Mouse (Mus musculus): ENCODE measurements around the gene Mgst2. TPM values are rescaled to one million over a fixed set of nuclear protein-coding genes. Genes with fewer than 3 reads are reported as not detected.

Gene Mgst2
- polyA plus RNA-seq, 1 experiment from 2014 or later, result 2.5 TPM

DNA sequence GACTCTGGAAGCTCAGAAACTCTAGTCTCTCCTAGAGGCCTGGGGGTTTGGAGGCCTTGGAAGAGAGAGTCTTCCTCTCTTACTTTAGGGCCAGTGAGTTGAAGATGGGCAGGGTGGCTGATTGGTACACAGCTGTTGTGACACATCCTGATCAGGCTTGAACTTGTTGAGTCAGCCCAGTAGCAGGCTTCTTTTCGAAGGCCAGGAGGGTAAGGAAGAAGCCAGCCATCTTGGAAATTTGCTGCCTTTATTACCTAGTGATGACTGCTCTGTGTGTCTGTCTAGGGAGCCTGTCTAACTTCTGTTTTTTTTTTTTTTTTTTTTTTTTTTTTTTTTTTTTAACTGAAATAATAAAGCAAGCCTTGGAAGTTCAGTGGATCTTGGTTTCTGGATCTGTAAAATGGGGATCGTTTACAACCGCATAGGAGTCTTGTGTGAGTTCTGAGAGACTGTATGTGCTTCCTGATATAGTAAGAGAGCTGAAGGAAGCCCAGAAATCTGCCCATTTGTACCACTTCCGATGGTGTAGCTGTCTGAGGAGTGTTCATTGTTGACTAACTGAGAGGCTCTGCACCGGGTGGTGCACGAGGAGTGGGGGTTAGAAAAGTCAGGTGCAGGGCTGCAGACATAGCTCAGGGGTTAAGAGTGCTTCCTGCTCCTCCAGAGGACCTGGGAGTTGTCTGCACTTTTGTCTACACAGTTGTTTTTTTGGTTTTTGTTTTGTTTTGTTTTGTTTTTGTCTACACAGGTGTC lies 5.7 kb upstream of the Mgst2 start:
- no peaks in the 10 kb centered on the region for H3K9me3 ChIP-seq (replicated peaks)
- H3K4me2 ChIP-seq, result no peak overlapping the region
- H3K4me1 ChIP-seq (replicated peaks), result peaks cover 35% of the 10 kb centered on the region
- H3K27me3 ChIP-seq (replicated peaks), result no peaks in the 10 kb centered on the region
- no peak overlapping the region for H3K27ac ChIP-seq (ENCODE audit: poor library complexity, severe bottlenecking)
- no peak for ATAC-seq (ENCODE audit: insufficient number of reproducible peaks, low FRiP score)
- H3K36me3 ChIP-seq, result no peaks in the 10 kb centered on the region
- H3K9ac ChIP-seq, result no peak overlapping the region
- no peak overlapping the region for H3K4me3 ChIP-seq
- WGBS, result 72% methylated on average over 6 of the region's 6 CpGs

DNA sequence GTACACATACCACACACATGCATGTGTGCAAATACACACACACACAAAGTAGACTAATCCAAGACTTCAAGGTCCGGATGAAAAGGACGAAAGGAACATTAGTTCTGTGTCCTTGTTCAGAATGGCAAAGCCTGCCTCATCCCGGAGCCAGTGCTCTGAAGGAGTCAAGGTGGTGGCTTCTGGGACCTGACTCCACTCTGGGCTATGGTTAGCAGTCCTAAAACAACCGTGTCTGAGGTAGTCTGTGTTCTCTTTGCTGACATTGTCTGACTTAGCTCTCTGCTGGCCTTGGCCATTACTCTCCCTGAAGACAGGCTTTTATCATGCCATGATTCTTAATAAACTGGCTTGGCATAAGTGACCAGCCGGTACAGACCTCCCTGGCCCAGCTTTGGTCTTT lies 745 bp upstream of the Mgst2 start:
- Histone ChIP-seq H3K9me3 (replicated peaks) (no peaks in the 10 kb centered on the region), H3K4me3 (no peak overlapping the region), H3K27me3 (replicated peaks) (no peaks in the 10 kb centered on the region), H3K27ac (ENCODE audit: poor library complexity, severe bottlenecking) (no peak overlapping the region), H3K9ac (no peak overlapping the region), H3K36me3 (no peaks in the 10 kb centered on the region), H3K4me2 (no peak overlapping the region), H3K4me1 (replicated peaks) (peaks cover 40% of the 10 kb centered on the region)
- ATAC-seq (ENCODE audit: insufficient number of reproducible peaks, low FRiP score), result no peak
- 78% methylated on average over 5 of the region's 5 CpGs for WGBS

DNA sequence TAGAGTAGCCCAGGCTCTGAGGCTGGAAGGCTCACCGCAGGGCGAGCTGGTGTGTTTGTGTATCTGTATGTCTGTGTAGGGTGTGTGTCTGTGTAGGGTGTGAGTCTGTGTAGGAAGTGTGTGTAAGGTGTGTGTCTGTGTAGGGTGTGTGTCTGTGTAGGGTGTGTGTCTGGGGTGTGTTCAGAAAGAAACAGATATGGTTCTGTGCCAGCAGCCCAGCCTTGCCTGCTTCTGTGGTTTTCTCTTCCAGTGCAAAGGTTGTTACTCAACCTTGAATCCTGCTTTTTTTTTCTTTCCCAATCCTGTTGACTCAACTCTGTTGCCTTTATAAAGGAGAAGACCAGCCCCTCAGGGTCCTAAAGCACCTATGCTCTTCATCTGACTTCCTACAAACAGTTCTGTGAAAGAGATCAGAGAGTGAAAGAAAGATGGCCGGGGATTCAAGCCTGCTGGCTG lies 689 bp downstream of the Mgst2 start:
- H3K9ac ChIP-seq, result no peak overlapping the region
- WGBS, result 77% methylated on average over 3 of the region's 3 CpGs
- H3K36me3 ChIP-seq, result no peaks in the 10 kb centered on the region
- no peak overlapping the region for H3K27ac ChIP-seq (ENCODE audit: poor library complexity, severe bottlenecking)
- ATAC-seq (ENCODE audit: insufficient number of reproducible peaks, low FRiP score), result no peak
- H3K9me3 ChIP-seq (replicated peaks), result no peaks in the 10 kb centered on the region
- peaks cover 38% of the 10 kb centered on the region for H3K4me1 ChIP-seq (replicated peaks)
- no peak overlapping the region for H3K4me3 ChIP-seq
- no peak overlapping the region for H3K4me2 ChIP-seq
- H3K27me3 ChIP-seq (replicated peaks), result no peaks in the 10 kb centered on the region

DNA sequence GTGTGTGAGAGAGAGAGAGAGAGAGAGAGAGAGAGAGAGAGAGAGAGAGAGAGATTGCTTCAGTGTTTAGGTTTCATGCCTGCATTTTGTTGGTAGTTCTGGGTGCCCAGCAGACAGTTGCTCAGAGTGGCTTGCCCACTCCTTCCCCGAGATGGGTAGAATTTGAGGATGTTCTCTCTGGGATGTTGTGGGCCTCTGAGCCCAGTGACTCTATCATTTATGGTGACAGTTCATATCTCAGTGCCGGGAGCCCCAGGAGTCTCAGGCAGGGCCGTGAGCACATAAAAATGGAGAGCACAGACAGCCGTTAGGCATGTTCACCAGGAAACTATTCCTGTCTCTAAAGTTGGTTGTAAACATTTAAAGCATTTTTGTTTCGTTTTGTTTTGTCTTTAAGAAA lies 1.2 kb downstream of the Mgst2 start:
- Histone ChIP-seq H3K27me3 (replicated peaks) (no peaks in the 10 kb centered on the region), H3K9me3 (replicated peaks) (no peaks in the 10 kb centered on the region), H3K4me3 (no peak overlapping the region), H3K4me1 (replicated peaks) (peaks cover 38% of the 10 kb centered on the region), H3K27ac (ENCODE audit: poor library complexity, severe bottlenecking) (no peak overlapping the region), H3K9ac (no peak overlapping the region), H3K36me3 (no peaks in the 10 kb centered on the region), H3K4me2 (no peak overlapping the region)
- no peak for ATAC-seq (ENCODE audit: insufficient number of reproducible peaks, low FRiP score)
- 49% methylated on average over 5 of the region's 5 CpGs for WGBS

DNA sequence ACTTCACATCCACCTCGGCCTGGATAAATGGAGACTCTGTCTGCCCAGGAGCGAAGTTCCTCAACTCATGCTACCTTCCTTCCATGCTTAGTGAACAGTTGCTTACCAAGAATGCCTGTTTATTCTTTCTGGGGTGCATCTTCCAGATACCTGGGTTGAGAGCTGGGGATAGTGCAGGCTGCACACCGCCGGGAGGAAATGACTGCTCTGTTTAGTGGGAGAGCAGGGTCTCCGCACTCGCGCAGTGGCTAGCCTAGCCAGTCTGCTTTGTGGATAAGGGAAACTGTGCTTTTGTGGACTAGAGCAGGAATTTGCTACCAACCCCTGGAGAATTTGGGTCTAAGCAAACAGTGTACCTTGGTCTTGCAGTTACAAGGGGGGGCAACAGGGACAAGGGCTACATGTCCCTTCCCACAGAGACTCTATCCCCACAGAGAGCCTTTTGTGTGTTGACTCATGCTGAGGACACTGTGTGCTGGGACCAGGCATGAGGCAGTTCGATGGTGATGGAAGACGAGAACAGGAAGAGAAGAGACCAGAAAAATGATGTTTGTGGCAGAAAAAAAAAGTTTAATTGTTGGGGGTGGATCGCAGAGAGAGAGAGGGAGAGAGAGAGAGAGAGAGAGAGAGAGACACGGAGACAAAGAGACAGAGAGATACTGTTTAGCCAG lies 1.9 kb downstream of the Mgst2 start:
- no peak overlapping the region for H3K4me3 ChIP-seq
- peaks cover 38% of the 10 kb centered on the region for H3K4me1 ChIP-seq (replicated peaks)
- no peaks in the 10 kb centered on the region for H3K27me3 ChIP-seq (replicated peaks)
- H3K4me2 ChIP-seq, result no peak overlapping the region
- no peak for ATAC-seq (ENCODE audit: insufficient number of reproducible peaks, low FRiP score)
- no peaks in the 10 kb centered on the region for H3K9me3 ChIP-seq (replicated peaks)
- H3K36me3 ChIP-seq, result no peaks in the 10 kb centered on the region
- whole genome bisulfite sequencing, result 63% methylated on average over 11 of the region's 11 CpGs
- H3K9ac ChIP-seq, result no peak overlapping the region
- no peak overlapping the region for H3K27ac ChIP-seq (ENCODE audit: poor library complexity, severe bottlenecking)

DNA sequence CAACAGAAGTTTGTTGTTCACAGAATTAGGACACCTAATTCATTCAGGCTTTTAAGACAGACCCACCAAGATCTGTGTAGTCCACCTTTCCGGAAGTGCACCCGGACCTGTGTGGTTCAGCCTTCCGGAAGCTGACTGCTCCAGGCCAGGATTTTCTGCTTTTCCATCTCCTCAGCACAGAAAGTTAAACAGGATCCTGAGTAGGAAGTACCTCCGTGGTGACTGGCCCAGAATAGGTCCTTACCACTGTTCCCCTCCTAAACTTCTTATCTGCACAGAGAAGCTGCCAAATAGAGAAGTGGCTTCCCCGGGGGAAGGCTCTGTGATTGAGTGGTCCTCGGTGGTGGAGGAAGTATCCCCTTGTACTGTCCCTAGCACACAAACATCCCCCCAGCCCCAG lies 2.4 kb downstream of the Mgst2 start:
- H3K9me3 ChIP-seq (replicated peaks), result no peaks in the 10 kb centered on the region
- H3K27me3 ChIP-seq (replicated peaks), result no peaks in the 10 kb centered on the region
- no peak overlapping the region for H3K4me3 ChIP-seq
- no peak overlapping the region for H3K4me2 ChIP-seq
- H3K9ac ChIP-seq, result no peak overlapping the region
- 34% methylated on average over 6 of the region's 6 CpGs for WGBS
- H3K36me3 ChIP-seq, result no peaks in the 10 kb centered on the region
- H3K27ac ChIP-seq (ENCODE audit: poor library complexity, severe bottlenecking), result no peak overlapping the region
- peaks cover 38% of the 10 kb centered on the region for H3K4me1 ChIP-seq (replicated peaks)
- ATAC-seq (ENCODE audit: insufficient number of reproducible peaks, low FRiP score), result no peak

DNA sequence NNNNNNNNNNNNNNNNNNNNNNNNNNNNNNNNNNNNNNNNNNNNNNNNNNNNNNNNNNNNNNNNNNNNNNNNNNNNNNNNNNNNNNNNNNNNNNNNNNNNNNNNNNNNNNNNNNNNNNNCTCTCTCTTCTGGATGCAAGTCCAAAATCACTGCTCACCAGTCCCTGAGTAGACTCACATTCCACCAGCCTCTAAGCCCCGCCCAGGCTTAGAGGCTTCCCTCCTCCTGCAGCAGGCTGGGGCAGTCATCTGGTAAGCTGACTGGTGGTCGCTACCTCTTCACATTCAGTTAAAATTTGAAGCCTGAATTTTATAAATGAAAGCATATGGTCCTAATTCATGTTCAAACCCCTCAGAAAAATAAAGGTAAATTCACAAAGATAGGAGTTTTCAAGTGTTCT lies 8.4 kb downstream of the Mgst2 start:
- 19% methylated on average over 2 of the region's 2 CpGs for WGBS
- Histone ChIP-seq H3K9ac (no peak overlapping the region), H3K27me3 (replicated peaks) (no peaks in the 10 kb centered on the region), H3K9me3 (replicated peaks) (no peaks in the 10 kb centered on the region), H3K4me3 (no peak overlapping the region), H3K4me2 (no peak overlapping the region), H3K27ac (ENCODE audit: poor library complexity, severe bottlenecking) (no peak overlapping the region), H3K4me1 (replicated peaks) (peaks cover 29% of the 10 kb centered on the region), H3K36me3 (no peaks in the 10 kb centered on the region)
- no peak for ATAC-seq (ENCODE audit: insufficient number of reproducible peaks, low FRiP score)

DNA sequence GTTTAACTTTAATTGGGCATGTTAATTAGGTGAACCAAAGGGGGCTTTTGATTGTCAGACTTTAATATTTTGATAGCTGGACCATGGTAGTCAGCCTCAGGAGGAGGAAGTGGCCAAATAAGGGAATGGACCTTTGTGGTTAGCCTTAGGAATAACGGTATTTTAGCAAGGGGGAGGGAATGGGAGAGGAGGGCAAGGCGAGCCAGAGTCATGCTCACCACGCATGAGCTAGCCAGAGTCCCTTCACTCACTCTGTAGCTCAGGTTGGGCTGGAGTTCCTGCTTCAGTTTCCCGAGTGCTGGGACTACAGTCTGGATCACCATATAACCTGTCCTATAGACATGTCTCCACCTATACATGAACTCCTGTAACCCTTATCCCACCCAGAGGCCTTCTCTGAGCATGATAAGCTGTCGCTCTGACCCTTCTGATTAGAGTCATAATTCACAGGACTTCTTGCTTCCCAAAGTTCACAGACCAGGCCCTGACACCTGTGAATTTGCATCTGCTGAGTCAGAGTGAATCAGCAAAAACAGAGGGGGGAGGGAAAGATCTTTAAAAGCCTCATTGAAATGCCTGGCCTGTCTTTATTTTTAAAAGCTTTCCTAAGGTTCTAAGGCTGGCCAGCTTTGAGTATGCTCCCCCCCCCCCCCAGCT lies 10.4 kb downstream of the Mgst2 start:
- Histone ChIP-seq H3K4me1 (replicated peaks) (peaks cover 27% of the 10 kb centered on the region), H3K9me3 (replicated peaks) (no peaks in the 10 kb centered on the region), H3K4me2 (no peak overlapping the region), H3K4me3 (no peak overlapping the region), H3K27me3 (replicated peaks) (no peaks in the 10 kb centered on the region), H3K36me3 (no peaks in the 10 kb centered on the region), H3K27ac (ENCODE audit: poor library complexity, severe bottlenecking) (no peak overlapping the region; the same call in 1 of the 2 replicates), H3K9ac (no peak overlapping the region)
- 67% methylated on average over 5 of the region's 5 CpGs for whole genome bisulfite sequencing
- peak; percentile 78 for ATAC-seq (ENCODE audit: insufficient number of reproducible peaks, low FRiP score)

DNA sequence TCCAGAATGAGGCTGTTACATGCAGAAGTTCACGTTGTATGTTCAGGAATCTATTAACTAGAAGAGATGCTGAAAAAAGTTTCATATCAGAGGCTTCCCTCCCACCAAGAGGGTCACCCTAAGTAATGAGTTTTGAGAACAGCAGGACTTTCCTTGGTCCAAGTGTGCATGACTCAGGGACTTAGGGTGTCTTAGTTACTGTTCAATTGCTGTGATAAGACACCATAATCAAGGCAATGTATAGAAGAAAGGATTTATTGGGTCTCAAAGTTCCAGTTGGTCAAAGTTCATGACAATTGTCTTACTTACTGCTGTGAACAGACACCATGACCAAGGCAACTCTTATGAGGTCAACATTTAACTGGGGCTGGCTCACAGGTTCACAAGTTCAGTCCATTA lies 10.9 kb downstream of the Mgst2 start:
- H3K4me1 ChIP-seq (replicated peaks), result peaks cover 21% of the 10 kb centered on the region
- 74% methylated on average over 1 of the region's 1 CpGs for WGBS
- H3K36me3 ChIP-seq, result no peaks in the 10 kb centered on the region
- no peak overlapping the region for H3K4me3 ChIP-seq
- H3K4me2 ChIP-seq, result no peak overlapping the region
- no peak for ATAC-seq (ENCODE audit: insufficient number of reproducible peaks, low FRiP score)
- no peak overlapping the region for H3K9ac ChIP-seq
- no peaks in the 10 kb centered on the region for H3K9me3 ChIP-seq (replicated peaks)
- no peak overlapping the region for H3K27ac ChIP-seq (ENCODE audit: poor library complexity, severe bottlenecking)
- H3K27me3 ChIP-seq (replicated peaks), result no peaks in the 10 kb centered on the region

DNA sequence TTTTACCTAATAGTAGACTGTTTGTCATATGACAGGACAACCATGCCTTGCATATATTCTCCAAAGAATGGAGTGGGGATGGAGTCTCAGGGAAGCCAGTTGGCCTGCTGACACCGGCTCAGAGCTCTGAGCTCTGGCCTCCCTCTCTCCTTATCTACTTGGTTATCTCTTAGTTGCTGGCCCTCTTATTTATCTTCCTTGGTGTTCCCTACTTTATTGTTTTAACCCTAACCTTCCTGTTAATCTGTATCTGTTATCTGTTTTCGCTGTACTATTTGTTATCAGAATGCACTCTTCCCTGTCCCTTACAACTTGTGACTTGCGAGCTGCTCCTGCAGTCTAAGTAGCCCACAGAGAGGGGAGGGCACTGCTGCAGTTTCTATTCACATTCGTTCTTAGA lies 12.5 kb downstream of the Mgst2 start:
- Histone ChIP-seq H3K4me2 (no peak overlapping the region), H3K4me1 (replicated peaks) (peaks cover 20% of the 10 kb centered on the region), H3K36me3 (no peaks in the 10 kb centered on the region), H3K9ac (no peak overlapping the region), H3K27me3 (replicated peaks) (no peaks in the 10 kb centered on the region), H3K4me3 (no peak overlapping the region), H3K9me3 (replicated peaks) (no peaks in the 10 kb centered on the region), H3K27ac (ENCODE audit: poor library complexity, severe bottlenecking) (no peak overlapping the region)
- 27% methylated on average over 4 of the region's 4 CpGs for WGBS
- no peak for ATAC-seq (ENCODE audit: insufficient number of reproducible peaks, low FRiP score)

DNA sequence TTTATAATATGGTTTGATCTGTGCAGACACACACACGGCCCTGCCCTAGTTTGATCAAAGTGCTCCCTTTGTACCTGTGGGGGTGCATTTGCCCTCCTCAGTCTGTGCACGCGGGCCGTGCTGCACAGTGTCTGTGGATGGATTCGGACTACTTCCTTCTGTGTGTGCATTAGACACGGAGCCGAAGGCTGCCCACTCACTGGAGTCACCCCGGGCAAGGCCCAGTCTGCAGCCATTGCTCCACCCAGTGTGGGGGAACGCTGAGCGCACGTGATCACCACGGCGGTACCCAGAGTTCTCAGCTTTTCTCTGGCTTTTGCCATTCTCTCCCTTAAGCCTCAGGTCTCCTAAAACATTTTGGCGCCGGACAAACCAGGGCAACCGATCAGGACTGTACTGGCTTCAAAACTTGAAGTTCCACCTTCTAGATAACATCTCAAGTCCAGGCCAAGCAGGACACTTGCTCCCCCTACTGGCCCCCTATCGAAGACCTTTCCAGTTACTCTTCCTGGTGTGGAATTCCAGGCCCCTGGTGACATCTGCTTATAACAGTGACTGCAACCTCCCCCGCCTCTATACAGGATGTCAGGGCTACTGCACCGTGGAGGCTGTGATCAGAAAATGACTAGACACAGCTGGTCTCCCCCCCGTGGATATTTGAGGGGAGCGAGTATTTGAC lies 13.4 kb downstream of the Mgst2 start:
- H3K36me3 ChIP-seq, result no peaks in the 10 kb centered on the region
- no peak; the same call in 1 of the 2 replicates for ATAC-seq (ENCODE audit: insufficient number of reproducible peaks, low FRiP score)
- no peak overlapping the region for H3K4me3 ChIP-seq
- WGBS, result 57% methylated on average over 21 of the region's 21 CpGs
- H3K27ac ChIP-seq (ENCODE audit: poor library complexity, severe bottlenecking), result no peak overlapping the region
- peak overlapping the region; percentile 11; the same call in 1 of the 2 replicates for H3K4me2 ChIP-seq
- H3K27me3 ChIP-seq (replicated peaks), result no peaks in the 10 kb centered on the region
- H3K9ac ChIP-seq, result no peak overlapping the region
- H3K4me1 ChIP-seq (replicated peaks), result peaks cover 20% of the 10 kb centered on the region
- no peaks in the 10 kb centered on the region for H3K9me3 ChIP-seq (replicated peaks)
